Mouse (Mus musculus): ENCODE data around the gene Bicral.

- TF ChIP-seq CTCF (IDR thresholded peaks at IDR 0.05) (no peak), EP300 (IDR thresholded peaks at IDR 0.05) (no peak)
Observed at GRCm38 (mm10) chr17:46772404-46773277, 85.6 kb downstream of the Bicral start, which contains the start of gene 2310039H08Rik.
